Mouse (Mus musculus) C2C12 (cell line): ENCODE measurements around the gene Ano1.

Source experiments
- CEBPB ChIP-seq: IDR thresholded peaks from one replicate; pipeline ENCODE4 v1.6.1; 2011; ENCODE audit warnings: low read depth, mild to moderate bottlenecking, control low read depth, moderate library complexity
- CTCF ChIP-seq: IDR thresholded peaks from one replicate; pipeline ENCODE4 v1.5.1; 2011; ENCODE audit not compliant: control insufficient read depth, insufficient read depth, insufficient read length
- FOSL1 ChIP-seq: IDR thresholded peaks from one replicate; pipeline ENCODE4 v1.8.0; 2011; ENCODE audit warnings: mild to moderate bottlenecking, low read length; ENCODE audit not compliant: poor library complexity, insufficient read depth, severe bottlenecking
- MAX ChIP-seq: IDR thresholded peaks from one replicate; pipeline ENCODE4 v1.6.1; 2011; ENCODE audit warnings: mild to moderate bottlenecking, control low read depth
- MYOD1 ChIP-seq: IDR thresholded peaks from one replicate; pipeline ENCODE4 v1.6.1; 2011; ENCODE audit warnings: low read depth; ENCODE audit not compliant: control insufficient read depth, insufficient read length
- MYOG ChIP-seq: IDR thresholded peaks from one replicate; pipeline ENCODE4 v1.6.1; 2011; ENCODE audit not compliant: control insufficient read depth, insufficient read length; ENCODE audit errors: extremely low read depth
- USF1 ChIP-seq: IDR thresholded peaks from one replicate; pipeline ENCODE4 v1.6.1; 2011; ENCODE audit warnings: low read depth, mild to moderate bottlenecking, control low read depth, moderate library complexity

DNA sequence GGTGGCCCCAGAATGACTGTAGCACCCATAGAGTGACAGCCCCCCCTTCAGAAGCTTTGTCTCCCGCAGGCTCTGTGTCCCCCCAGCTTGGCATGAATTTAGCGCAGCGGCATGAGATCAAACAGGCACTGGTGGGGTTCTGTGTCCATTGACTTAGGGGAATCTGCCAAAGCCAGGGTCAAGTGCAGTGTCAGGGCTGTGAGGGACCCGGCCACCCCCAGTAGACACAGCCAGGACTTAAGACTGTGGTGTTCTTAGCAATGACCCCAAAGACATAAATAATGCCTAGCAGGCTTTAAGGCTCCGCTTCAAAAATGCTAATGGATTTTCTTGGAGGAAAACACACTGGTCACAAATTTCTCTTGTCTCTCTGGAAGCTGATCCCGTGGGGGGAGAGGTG lies 88.2 kb downstream of the Ano1 start:
- no peak for TF ChIP-seq CTCF
- TF ChIP-seq MAX: no peak
- TF ChIP-seq USF1: no peak
- no peak for TF ChIP-seq MYOD1
- no peak for TF ChIP-seq FOSL1
- no peak for TF ChIP-seq MYOG
- no peak for TF ChIP-seq CEBPB
